Mouse (Mus musculus): ENCODE data around the gene Sp2. TPM values are rescaled to one million over a fixed set of nuclear protein-coding genes. Genes with fewer than 3 reads are reported as not detected.

The Sp2 gene
- total and polyA plus RNA-seq, 2 experiments from 2014 or later, result 7.3 to 14.4 TPM

GRCm38 (mm10) chr11:96952896-96953295, 29.9 kb downstream of the Sp2 start:
- no peak overlapping the region for H3K9ac ChIP-seq (replicated peaks; ENCODE audit: low read length)
- 75% methylated on average over 6 of the region's 6 CpGs for WGBS
- no peaks in the 10 kb centered on the region for H3K9me3 ChIP-seq (ENCODE audit: low read length)
- no peak for ATAC-seq
- no peak overlapping the region for H3K4me3 ChIP-seq (ENCODE audit: low read length)
- H3K27ac ChIP-seq, result no peak overlapping the region
- no peaks in the 10 kb centered on the region for H3K27me3 ChIP-seq (ENCODE audit: insufficient read depth, low read length)
- H3K36me3 ChIP-seq (ENCODE audit: insufficient read depth, low read length), result peaks cover 37% of the 10 kb centered on the region
- H3K4me1 ChIP-seq (ENCODE audit: insufficient read depth, low read length), result no peaks in the 10 kb centered on the region
- H3K4me2 ChIP-seq (ENCODE audit: low read depth, low read length), result no peak overlapping the region
- no peak for DNase-seq (ENCODE audit: low spot score)
- TF ChIP-seq CTCF (IDR thresholded peaks at IDR 0.05; ENCODE audit: low read depth), result no peak

GRCm38 (mm10) chr11:96952426-96952825, 30.3 kb downstream of the Sp2 start:
- ATAC-seq, result no peak
- peaks cover 37% of the 10 kb centered on the region for H3K36me3 ChIP-seq (ENCODE audit: insufficient read depth, low read length)
- no peak for TF ChIP-seq CTCF (IDR thresholded peaks at IDR 0.05; ENCODE audit: low read depth)
- H3K27me3 ChIP-seq (ENCODE audit: insufficient read depth, low read length), result no peaks in the 10 kb centered on the region
- no peak overlapping the region for H3K27ac ChIP-seq
- H3K4me1 ChIP-seq (ENCODE audit: insufficient read depth, low read length), result no peaks in the 10 kb centered on the region
- no peak overlapping the region for H3K4me2 ChIP-seq (ENCODE audit: low read depth, low read length)
- H3K9me3 ChIP-seq (ENCODE audit: low read length), result no peaks in the 10 kb centered on the region
- no peak overlapping the region for H3K9ac ChIP-seq (replicated peaks; ENCODE audit: low read length)
- WGBS, result 79% methylated on average over 10 of the region's 10 CpGs
- DNase-seq (ENCODE audit: low spot score), result no peak
- no peak overlapping the region for H3K4me3 ChIP-seq (ENCODE audit: low read length)

- H3K27me3 ChIP-seq (ENCODE audit: insufficient read depth, low read length), result no peaks in the 10 kb centered on the region
- peaks cover 32% of the 10 kb centered on the region for H3K36me3 ChIP-seq (ENCODE audit: insufficient read depth, low read length)
- H3K4me1 ChIP-seq (ENCODE audit: insufficient read depth, low read length), result no peaks in the 10 kb centered on the region
- H3K9me3 ChIP-seq (ENCODE audit: low read length), result no peaks in the 10 kb centered on the region
- H3K4me3 ChIP-seq (ENCODE audit: low read length), result no peak overlapping the region
- no peak overlapping the region for H3K9ac ChIP-seq (replicated peaks; ENCODE audit: low read length)
- DNase-seq (ENCODE audit: low spot score), result no peak
- H3K4me2 ChIP-seq (ENCODE audit: low read depth, low read length), result no peak overlapping the region
- peak; percentile 46 for TF ChIP-seq CTCF (IDR thresholded peaks at IDR 0.05; ENCODE audit: low read depth)
- ATAC-seq, result no peak
- WGBS, result 97% methylated on average over 3 of the region's 3 CpGs
- no peak overlapping the region for H3K27ac ChIP-seq
These were observed 32.0 kb downstream of the Sp2 start for GRCm38 (mm10) chr11:96950767-96951166.

GRCm38 (mm10) chr11:96947849-96948248, 34.9 kb downstream of the Sp2 start:
- H3K4me2 ChIP-seq (ENCODE audit: low read depth, low read length), result no peak overlapping the region
- DNase-seq (ENCODE audit: low spot score), result no peak
- no peaks in the 10 kb centered on the region for H3K27me3 ChIP-seq (ENCODE audit: insufficient read depth, low read length)
- H3K4me1 ChIP-seq (ENCODE audit: insufficient read depth, low read length), result peaks cover 6% of the 10 kb centered on the region; the same call in 1 of the 2 replicates
- 88% methylated on average over 4 of the region's 4 CpGs for WGBS
- H3K36me3 ChIP-seq (ENCODE audit: insufficient read depth, low read length), result 0 out of 2 replicates have a peak, but pooled peaks cover 14% of the 10 kb centered on the region
- TF ChIP-seq CTCF (IDR thresholded peaks at IDR 0.05; ENCODE audit: low read depth), result no peak
- no peak overlapping the region for H3K4me3 ChIP-seq (ENCODE audit: low read length)
- no peak for ATAC-seq
- no peak overlapping the region for H3K27ac ChIP-seq
- no peak overlapping the region for H3K9ac ChIP-seq (replicated peaks; ENCODE audit: low read length)
- H3K9me3 ChIP-seq (ENCODE audit: low read length), result no peaks in the 10 kb centered on the region

- 48% methylated on average over 9 of the region's 9 CpGs for WGBS
These were observed 36.3 kb downstream of the Sp2 start for GRCm38 (mm10) chr11:96946498-96946897.

GRCm38 (mm10) chr11:96944844-96945580, 37.7 kb downstream of the Sp2 start:
- Histone ChIP-seq H3K27ac (no peak overlapping the region), H3K4me1 (ENCODE audit: insufficient read depth, low read length) (peaks cover 6% of the 10 kb centered on the region; the same call in 1 of the 2 replicates), H3K27me3 (ENCODE audit: insufficient read depth, low read length) (no peaks in the 10 kb centered on the region), H3K36me3 (ENCODE audit: insufficient read depth, low read length) (no peaks in the 10 kb centered on the region), H3K9me3 (ENCODE audit: low read length) (no peaks in the 10 kb centered on the region), H3K9ac (replicated peaks; ENCODE audit: low read length) (peak overlapping the region; percentile 47; the same call in 1 of the 2 replicates), H3K4me2 (ENCODE audit: low read depth, low read length) (peak overlapping the region; percentile 87), H3K4me3 (ENCODE audit: low read length) (peak overlapping the region; percentile 44)
- ATAC-seq (no peak), DNase-seq (ENCODE audit: low spot score) (no peak)
- no peak for TF ChIP-seq CTCF (IDR thresholded peaks at IDR 0.05; ENCODE audit: low read depth)
- 82% methylated on average over 14 of the region's 14 CpGs for WGBS

More at GRCm38 (mm10) chr11:96946498-96946897, 36.3 kb downstream of the Sp2 start:
- peak; percentile 65 for DNase-seq (ENCODE audit: low spot score)
- peak; percentile 51; the same call in 1 of the 2 replicates for ATAC-seq
- H3K9me3 ChIP-seq (ENCODE audit: low read length), result no peaks in the 10 kb centered on the region
- H3K4me1 ChIP-seq (ENCODE audit: insufficient read depth, low read length), result peaks cover 6% of the 10 kb centered on the region; the same call in 1 of the 2 replicates
- H3K4me3 ChIP-seq (ENCODE audit: low read length), result no peak overlapping the region
- 0 out of 2 replicates have a peak overlapping the region, but pooled peaks have one; percentile 13 for H3K4me2 ChIP-seq (ENCODE audit: low read depth, low read length)
- peak overlapping the region; percentile 65 for H3K27ac ChIP-seq
- no peak for TF ChIP-seq CTCF (IDR thresholded peaks at IDR 0.05; ENCODE audit: low read depth)
- no peaks in the 10 kb centered on the region for H3K27me3 ChIP-seq (ENCODE audit: insufficient read depth, low read length)
- H3K36me3 ChIP-seq (ENCODE audit: insufficient read depth, low read length), result 0 out of 2 replicates have a peak, but pooled peaks cover 4% of the 10 kb centered on the region
- no peak overlapping the region for H3K9ac ChIP-seq (replicated peaks; ENCODE audit: low read length)

All from hindbrain, postnatal 0 days (tissue).